Mouse (Mus musculus) forebrain, embryonic 14.5 days (tissue): Measurements from ENCODE around the gene Agmo. TPM values are rescaled to one million over a fixed set of nuclear protein-coding genes. Genes with fewer than 3 reads are reported as not detected.

Experiments
- polyA plus RNA-seq: library from polyadenylated mRNA; unstranded; fragments of >200 nt; fragmentation: Nextera tagmentation; extraction: Ambion mirVana; gene quantifications from 2 replicates; pipeline ENCODE4 v1.2.1, GENCODE M21; 2014

The Agmo gene
- polyA plus RNA-seq, 1 experiment from 2014 or later, result 0.62 TPM

Other genes with a start within 250 kb of the Agmo start
- 0.14 TPM in 1 of 2 replicates, not detected in the other for gene Meox2, start 133.1 kb upstream of the Agmo start, polyA plus RNA-seq